Mouse (Mus musculus) adrenal gland, adult 8-10 months (tissue): ENCODE measurements around the gene Zfp583. TPM values are rescaled to one million over a fixed set of nuclear protein-coding genes. Genes with fewer than 3 reads are reported as not detected.
"Not testable (repeated sequence)": the region's sequence is repeated elsewhere in the genome, so short reads cannot be mapped to it uniquely, and the experiment has no call there.

Source experiments
- DNase-seq: peaks from one replicate; pipeline ENCODE4 v3.0.0; 2022
- total RNA-seq, 4 experiments: library from RNA; stranded (reverse); gene quantifications; 2 replicates each; pipeline ENCODE4 v1.2.4; 2022

Gene Zfp583
- 1 to 10 TPM; 4.1 to 4.7 (median 4.4) TPM for total RNA-seq

DNA sequence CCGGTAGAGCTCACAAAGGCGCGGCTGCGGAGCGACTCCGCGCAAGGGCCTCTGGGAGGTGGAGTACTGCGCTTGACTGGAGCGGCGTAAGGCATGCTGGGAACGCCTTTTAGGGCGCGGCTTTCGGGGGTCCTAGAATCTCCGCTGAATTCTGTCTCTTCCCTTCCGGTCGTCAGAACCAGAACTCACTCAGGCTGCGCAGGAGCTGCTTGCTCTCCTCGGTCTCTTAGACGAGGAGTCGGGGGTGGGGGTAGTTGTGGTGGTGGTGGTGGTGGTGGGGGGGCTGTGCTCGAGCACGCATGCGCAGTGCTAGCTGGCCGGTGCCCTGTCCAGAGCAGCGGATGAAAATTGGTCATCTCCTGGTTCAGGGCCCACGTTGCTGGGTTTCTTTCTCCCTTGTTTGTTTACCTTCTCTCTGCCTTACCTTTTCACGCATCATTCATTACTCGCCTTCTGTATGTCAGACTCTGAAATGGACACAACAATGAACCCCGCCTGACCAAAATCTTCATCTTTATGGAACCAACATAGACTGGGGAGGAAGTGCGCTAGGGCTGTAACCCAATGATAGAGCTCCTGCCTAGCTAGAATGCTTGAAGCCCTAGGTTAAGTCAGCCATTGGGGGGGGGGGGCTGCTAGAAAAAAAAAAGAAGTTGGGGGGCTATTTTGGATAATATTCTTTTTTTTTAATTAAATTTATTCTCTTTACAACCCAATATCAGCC lies at the start of gene Zfp583:
Gene Zfp583 (minus strand): TSS at position 53 of the 724 bp plus-strand sequence.
- DNase-seq, result peak; percentile 73

DNA sequence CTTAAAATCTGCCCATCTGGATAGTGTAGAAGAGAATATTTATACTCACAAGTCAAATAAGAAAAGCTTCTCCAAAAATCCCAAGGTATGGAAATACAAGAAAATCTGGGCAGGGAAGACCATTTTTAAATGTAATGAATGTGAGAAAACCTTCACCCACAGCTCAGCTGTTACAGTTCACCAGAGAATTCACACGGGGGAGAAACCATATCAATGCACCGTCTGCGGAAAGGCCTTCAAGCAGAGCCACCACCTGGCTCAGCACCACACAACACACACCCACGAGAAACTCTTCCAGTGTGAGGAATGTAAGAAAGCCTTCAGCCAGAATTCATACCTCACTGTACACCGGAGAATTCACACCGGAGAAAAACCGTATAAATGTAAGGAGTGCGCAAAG lies 47.4 kb upstream of the Zfp583 start:
- no peak for DNase-seq

DNA sequence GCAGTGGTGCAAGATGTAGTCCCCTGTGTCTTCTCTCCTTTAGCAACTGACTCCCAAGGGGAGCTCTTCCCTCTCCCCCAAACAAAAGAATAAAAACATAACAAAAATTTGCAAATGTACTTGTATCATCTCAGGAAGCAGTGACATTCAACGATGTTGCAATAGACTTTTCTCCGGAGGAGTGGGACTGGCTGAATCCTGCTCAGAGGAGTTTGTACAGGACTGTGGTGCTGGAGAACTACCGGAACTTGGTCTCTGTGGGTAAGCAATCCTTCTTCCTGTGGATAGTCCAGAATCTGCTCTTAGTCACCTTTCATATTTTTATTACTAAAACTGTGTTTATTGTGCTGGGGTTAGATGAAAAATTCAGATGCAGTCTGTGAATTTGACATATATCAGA lies 41.9 kb upstream of the Zfp583 start:
- no peak for DNase-seq

DNA sequence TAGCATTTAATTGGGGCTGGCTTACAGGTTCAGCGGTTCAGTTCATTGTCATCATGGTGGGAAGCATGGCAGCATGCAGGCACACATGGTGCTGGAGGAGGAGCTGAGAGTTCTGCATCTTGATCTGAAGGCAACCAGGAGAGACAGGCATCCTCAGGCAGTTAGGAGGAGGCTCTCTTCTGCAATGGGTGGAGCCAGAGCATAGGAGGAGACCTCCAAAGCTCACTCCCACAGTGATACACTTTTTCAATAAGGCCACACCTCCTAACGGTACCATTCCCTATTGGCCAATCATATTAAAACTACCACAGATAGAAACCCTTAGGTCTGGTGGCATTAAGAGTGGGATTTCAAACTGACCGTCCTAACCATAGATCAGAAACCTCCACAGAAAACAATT lies 38.4 kb upstream of the Zfp583 start:
- DNase-seq, result no peak

DNA sequence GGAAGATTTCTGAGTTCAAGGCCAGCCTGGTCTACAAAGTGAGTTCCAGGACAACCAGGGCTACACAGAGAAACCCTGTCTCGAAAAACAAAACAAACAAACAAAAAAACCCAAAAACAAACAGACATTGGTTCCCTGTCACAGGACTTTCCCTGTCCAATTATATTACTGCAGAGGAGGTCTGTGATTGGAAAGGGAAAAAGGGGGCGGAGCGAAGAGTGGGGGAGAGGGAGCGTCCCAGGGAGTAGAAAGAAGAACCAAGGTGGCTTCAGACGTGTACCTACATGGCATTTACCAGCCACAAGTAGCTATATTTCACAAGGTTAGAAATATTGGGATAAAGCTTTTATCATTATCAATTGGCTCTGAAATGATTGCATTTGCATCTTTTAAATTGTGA lies 37.1 kb upstream of the Zfp583 start:
- DNase-seq, result not testable (repeated sequence)

DNA sequence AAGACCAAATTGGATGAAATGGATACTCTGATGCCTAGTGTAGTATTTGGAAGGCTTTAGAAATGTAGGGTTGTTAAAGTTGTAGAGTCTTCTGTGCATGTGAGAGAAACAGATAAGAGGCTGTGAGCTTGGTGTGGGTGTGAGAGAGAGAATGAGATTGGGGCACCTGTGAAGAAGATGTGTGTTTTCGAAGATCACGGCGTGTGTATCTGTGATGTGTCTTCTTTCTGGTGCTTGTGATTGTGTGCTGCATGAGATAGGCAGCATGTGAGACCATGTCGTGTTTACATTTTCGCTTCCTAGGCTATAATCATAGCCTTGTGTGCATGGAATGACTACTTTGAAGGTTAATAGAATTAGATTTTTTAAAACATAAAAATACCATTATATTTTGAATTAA lies 36.1 kb upstream of the Zfp583 start:
- no peak for DNase-seq

DNA sequence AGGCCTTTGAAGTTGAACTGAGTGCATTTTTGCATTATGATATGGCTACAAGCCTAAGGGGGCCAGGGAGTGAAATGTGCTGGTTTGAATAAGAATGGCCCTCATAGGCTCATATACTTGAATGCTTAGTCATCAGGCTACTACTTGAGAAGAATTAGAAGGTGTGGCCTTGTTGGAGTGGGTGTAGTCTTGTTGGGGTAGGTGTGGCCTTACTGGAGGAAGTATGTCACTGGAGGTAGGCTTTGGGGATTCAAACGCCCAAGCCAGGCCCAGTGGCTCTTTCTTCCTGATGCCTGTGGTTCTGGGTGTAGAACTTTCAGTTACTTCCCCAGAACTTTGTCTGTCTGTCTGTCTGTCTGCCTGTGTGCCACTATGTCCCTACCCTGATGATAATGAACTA lies 33.7 kb upstream of the Zfp583 start:
- no peak for DNase-seq

DNA sequence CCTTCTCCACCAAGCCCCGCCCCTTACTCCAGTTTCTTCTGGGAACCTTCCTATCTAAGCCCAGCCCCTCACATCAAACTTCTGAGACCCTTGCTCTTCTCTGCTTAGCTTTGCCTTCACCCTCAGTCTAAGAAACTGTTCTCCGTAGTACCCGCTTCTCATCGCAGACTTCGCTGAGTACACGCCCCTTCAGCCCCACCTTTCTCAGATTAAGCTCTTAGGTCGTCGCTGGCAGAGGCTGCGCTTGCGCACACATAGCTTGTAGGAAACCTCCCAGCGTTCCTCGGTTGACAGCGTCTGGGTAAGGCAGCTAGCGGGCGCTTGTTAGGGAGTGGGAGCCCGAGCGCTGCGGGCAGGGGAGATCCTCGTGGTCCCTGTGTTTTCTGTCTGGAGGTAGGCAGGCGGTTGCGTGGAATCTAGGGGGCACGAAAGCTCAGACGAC lies 32.0 kb upstream of the Zfp583 start, which contains the start of gene Zfp78:
Gene Zfp78 (plus strand): TSS at position 234 of the 442 bp plus-strand sequence.
- no peak for DNase-seq

DNA sequence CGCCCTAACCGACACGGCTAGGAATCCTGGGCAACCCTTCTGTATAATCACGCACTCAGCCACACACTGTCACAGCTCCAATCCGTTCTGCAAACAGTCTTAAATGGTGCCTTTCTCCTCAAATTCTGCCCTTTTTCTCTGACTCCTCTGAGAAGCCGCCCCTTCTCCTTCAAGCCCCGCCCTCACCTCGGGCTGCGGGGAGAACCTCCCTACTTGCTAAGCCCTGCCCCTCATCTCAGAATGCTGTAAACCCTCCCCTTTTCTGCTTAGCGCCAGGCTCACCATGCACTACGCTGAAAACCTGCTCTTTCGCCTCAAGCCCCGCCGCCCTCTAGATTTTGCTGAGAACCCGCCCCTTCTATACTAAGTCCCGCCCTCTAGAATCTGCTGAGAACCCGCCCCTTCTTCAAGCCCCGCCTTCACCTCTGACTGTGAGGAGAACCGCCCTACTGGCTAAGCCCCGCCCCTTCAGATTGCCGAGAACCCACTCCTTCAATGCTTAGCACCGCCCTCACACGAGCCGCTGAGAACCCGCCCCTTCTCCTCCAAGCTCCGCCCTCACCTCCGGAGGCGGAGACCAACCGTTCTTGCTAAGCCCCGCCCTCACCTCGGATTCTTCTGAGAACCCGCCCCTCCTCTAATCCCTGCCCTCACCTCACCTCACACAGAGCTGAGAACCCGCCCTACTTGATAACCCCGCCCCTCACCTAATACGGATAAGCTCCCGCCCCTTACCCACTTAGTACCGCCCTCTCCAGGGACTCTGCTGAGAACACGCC lies 31.4 kb upstream of the Zfp583 start:
- DNase-seq, result peak; percentile 100

DNA sequence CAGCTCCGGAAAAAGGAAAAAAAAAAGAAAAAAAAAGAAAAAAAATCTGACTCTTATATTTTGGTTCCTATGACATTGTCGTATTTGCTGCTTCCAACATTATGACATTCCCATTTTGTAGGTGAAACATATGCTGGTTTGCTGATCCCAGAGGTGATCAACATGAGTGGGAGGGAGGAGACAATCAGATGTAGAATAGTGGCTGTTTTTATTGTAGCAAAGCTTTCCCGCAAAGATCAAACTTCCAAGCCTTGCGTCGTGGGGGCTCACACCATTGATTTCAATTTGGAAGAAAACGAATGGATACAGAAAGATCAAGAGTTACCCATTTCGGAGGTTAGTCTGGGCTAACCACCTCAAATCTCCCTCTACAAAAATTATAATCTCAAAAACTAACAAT lies 30.7 kb upstream of the Zfp583 start:
- no peak for DNase-seq

DNA sequence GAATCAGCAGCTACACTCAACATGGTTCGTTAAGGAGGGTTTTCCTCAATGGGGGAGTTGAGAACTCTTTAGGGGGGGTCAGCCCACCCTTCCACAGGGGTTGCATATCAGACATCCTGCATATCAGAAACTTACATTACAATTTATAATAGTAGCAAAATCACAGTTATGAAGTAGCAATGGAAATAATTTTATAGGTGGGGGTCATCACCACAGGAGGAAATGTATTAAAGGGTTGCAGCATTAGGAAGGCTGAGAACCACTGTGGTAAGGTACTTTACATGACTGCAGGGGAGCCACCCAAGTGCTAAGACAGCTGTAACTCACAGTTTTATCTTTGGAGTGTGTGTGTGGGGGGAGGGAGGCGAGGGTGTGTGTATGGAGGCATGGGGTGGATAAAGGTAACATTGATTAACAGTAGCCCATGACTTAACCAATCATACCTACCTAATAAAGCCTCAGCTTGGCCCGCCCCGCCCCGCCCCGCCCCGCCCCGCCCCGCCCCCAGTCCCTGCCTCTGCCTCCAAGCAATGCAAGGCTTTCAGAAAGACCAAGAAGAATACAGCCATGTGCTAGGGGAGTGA lies 29.5 kb upstream of the Zfp583 start:
- DNase-seq, result no peak

DNA sequence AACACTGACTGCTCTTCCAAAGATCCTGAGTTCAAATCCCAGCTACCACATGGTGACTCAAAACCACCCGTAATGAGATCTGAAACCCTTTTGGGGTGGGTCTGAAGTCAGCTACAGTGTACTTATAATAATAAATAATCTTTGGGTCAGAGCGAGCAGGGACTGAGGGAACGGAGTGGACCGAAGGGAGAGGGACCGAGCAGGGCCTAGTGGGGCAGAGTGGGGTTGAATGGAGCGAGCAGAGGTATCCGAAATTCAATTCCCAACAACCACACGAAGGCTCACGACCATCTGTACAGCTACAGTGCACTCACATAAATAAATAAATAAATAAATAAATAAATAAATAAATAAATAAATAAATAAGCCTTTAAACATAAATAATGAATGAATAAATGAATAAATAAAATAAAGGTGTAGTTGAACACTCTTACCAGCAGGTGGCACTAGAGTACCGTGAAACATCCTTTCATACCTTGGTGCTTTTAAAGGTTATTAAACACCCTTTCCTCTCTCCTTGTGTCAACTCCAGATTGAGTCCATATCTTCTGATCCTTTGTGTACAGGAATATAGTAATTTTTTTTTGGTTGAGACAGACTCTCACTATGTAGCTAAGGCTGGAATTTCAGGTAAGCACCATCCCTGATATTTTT lies 28.0 kb upstream of the Zfp583 start:
- no peak for DNase-seq

DNA sequence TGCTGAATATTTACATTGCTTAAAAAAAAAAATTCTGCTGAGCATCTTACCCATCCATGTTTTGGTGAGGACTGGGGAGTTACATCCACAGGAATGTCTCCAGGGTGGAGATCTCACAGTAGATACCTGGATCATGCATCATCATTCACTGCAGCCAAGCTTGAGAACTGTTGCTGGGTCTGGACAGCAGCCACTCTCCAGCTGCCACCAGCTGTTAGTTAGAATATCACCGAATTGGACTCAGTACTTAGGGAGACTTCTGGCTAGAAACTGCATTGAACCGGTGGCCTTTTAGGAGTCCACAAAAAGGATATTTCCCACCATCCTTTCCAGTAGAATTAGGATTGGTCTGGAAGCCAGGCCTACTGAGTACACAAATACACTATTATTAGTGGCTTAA lies 27.0 kb upstream of the Zfp583 start:
- DNase-seq, result no peak

DNA sequence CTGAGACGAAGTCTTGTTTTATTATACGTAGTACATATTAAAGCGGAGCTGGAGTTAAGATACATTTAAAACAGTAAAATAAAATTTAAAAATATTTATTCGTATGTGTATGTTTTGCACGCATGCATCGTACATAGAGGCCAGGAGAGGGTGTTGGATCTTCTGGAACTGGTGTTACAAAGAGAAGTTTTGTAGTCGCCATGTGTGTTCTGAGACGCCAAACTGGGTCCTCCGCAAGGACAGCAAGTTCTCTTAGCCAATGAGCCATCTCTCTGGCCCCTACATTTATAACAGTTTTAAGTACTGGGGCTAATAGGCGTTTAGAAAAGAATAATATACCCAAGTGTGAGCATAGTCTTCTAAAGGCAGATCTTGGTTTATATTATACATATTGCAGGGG lies 13.0 kb upstream of the Zfp583 start:
- no peak for DNase-seq

DNA sequence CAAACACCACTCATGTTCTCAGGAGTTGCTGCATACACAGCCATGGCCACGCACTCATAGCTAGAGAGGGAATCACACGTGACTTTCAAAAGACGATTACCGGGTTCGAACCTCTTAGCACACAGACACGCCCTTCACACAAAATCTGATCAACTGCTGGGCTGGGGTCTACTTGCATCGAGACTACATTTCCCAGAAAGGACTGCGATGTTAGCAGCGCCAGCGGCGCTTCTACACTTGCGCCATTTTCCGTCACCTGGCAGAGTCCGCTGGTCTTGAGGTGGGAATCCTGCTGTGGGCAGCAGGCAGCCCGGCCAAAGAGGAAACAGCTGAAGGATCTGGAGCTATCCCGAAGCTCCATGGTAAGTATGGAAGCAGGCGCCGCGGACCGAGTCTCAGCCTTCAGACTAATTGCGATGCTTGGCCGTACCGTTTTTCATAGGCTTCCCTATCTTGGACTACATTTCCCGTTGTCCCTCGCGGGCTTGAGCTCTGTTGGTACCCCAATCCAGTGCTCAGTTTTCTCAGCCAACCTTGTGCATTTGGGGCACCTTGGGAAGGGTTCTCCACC lies 12.5 kb upstream of the Zfp583 start, which contains the start of gene Gm3854:
Gene Gm3854 (plus strand): TSS at position 259 of the 571 bp plus-strand sequence.
- peak; percentile 39 for DNase-seq

DNA sequence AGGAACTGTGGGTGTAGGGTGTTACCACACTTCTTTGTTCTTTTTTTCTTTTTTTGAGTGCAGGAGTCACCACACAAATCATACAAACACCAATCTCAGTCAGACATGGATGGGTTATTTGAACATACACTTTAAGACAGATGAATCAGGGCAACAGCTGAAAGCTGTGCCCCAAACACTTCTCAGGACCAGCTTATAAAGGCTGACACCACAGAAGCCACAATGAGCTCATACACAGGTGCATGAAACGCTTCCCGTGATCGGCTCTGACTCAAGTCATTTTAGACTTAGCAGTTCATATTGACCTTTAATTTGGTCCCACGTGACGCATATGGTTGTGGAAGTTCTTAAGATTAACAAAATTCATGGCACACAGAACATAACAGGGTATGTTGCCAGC lies 8.8 kb upstream of the Zfp583 start:
- no peak for DNase-seq

DNA sequence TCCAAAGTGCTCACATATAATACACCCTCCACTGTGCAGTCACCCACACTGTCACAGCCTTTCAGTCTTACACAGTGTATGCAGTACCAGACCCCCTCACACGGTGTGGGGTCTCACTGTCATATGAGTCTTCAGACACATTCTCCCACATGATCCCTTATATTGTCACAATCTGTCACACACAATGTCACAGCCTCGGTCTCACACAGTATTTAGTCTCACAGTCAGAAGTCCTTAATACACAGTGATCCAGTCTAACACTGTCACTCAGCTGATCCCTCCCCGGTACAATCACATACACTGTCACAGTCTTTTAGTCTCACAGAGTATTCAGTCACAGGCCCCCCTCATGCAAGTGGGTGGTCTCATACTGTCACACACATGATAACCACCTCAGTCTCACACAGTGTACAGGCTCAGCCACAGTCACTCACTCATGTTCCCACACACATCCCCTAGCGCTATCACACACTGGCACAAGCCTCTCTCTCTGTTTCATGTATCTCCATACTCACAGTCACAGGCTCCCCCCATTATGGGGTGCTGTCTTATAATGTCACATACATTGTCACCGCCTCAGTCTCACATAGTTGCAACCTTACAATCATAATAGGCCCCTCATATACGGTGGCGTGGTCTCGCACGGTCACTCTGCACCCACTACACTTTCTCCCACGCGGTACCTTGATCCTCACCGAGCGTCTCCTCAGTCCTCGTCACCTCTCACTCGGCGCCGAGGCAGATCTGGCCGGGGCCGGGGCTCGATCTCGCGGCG lies 440 bp downstream of the Zfp583 start:
- no peak for DNase-seq

DNA sequence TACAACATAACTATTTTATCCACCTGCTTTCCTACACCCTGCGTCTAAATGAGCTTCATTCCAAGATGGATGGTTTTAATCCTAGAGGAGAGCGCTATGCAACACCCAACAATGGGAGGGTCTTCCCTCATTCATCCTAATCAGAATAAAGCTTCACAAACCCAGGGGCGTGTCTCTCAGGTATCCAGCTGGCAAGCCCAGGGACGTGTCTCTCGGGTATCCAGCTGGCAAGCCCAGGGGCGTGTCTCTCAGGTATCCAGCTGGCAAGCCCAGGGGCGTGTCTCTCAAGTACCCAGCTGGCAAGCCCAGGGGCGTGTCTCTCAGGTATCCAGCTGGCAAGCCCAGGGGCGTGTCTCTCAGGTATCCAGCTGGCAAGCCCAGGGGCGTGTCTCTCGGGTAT lies 30.3 kb downstream of the Zfp583 start:
- DNase-seq, result not testable (repeated sequence)

DNA sequence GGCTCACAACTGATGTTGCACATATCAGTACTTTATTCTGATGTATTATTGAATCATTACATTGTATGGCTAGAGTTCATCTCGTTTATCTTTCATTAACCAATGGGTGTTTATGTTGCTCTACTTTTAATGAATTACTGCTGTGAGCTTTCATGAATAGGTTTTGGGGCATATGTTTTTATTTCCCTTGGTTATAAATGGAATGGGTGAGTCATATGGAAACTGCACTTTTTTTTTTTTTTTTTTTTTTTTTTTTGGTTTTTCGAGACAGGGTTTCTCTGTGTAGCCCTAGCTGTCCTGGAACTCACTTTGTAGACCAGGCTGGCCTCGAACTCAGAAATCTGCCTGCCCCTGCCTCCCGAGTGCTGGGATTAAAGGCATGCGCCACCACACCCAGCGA lies 40.0 kb downstream of the Zfp583 start:
- not testable (repeated sequence) for DNase-seq

DNA sequence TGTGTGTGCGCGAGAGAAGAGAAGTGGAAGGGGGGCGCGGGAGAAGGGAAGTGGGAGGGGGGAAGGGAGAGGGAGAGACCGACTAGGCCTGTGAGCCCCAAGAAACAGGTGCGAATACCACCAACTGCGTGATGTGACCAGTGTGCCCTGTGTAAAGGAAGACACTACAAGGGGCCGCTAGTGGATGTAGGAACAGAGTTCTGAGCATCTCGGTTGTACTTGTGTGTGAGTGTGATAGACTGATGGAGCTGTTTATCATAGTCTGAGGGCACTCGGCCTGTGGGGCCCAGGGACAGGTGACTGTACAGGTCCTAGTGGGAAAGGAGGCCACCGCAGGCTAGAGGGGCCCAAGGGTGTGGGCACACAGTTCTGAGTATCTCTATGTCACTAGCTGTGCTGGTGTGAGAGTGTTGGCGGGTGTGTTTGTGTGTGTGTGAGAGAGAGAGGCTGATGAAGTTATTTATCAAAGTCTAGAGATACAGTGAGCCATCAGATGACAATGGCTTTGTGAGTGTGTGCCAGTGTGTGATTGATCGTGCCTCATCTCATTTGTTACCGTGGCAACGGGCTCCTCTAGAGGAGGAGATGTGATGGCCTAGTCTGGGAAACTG lies 44.1 kb downstream of the Zfp583 start:
- no peak for DNase-seq
